Comparison of ENCODE assay signal across 9 mouse cellular contexts in the genomic region with DNA sequence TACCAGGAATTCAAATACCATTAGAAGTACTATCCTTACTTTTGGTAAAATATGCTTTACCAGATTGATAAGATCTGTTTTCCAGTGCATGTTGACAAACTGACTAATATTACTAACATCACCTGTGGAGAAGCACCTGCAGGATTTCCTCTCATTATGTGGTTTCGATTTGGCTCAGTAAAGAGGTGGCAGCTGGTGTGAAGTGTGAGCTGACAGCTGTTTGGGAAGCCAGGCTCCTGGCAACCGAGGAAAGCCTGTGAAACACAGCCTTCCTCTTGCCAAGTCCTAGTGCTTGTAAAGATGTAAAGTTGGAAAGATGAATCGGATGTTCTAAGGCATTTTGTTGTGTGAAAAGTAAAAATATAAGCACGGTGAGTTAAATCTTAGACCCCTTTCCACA. TPM values are rescaled to one million over a fixed set of nuclear protein-coding genes. Genes with fewer than 3 reads are reported as not detected.
DNase-seq lines count a peak whose midpoint lies in the region; ATAC-seq lines count a peak whose summit lies in the region.
"Had no signal": no experiment of that assay in that cellular context is flagged by ENCODE, and none has a peak within 500 bp of the region (broad histone marks: within the 10 kb centered on the region; RNA-seq: fewer than 3 reads in every experiment).

No protein-coding gene starts in this region.

- no peak for ATAC-seq in frontal cortex, adult (ENCODE audit: low TSS enrichment)

- DNase-seq in frontal cortex, adult 2 months (ENCODE audit: extremely low spot score in 1 of 2, low spot score in 1 of 2) = peak; percentile 20 to 65
- peak; percentile 19 for DNase-seq in cerebellum, adult 9-10 months
- DNase-seq in layer of hippocampus, postnatal 10 days (ENCODE audit: low spot score in 2 of 2) = peak; percentile 36 to 42
- peak; percentile 10 to 38 for DNase-seq in right cerebral cortex, postnatal 36 days (ENCODE audit: low spot score in 2 of 2)
- DNase-seq in ovary, adult 18-20 months (ENCODE audit: low spot score) = no peak
- no peak for DNase-seq in natural killer cell, adult 2 months (ENCODE audit: low spot score in 2 of 2)
- no peak for DNase-seq in kidney, postnatal 25 days
- DNase-seq: kidney, adult 8-10 months had no signal

RNA-seq across cellular contexts. Expression of gene Efcab5, which starts 7.9 kb away (rescaled TPM):
- 4.0 and 4.1 TPM in 2 replicates for polyA plus RNA-seq in frontal cortex, adult 2 months (2012; rRNA removed)
- 1 to 10 TPM; 2.3 to 2.4 TPM for total RNA-seq in layer of hippocampus, postnatal 10 days (2021)

RNA-seq across cellular contexts. Expression of gene Ssh2, which starts 35.2 kb away (rescaled TPM):
- 14.6 and 15.6 TPM in 2 replicates for polyA plus RNA-seq in frontal cortex, adult 2 months (2012; rRNA removed)
- 10 to 100 TPM; 44.9 to 46.5 TPM for total RNA-seq in layer of hippocampus, postnatal 10 days (2021)

Comparison
In these comparisons a context has a peak if more than half of its experiments do, and no peak if none do; other contexts are left out.
1. DNase-seq: peak in frontal cortex, adult 2 months (2 of 2), cerebellum, adult 9-10 months (single experiment), layer of hippocampus, postnatal 10 days (2 of 2) and right cerebral cortex, postnatal 36 days (2 of 2); none in ovary, adult 18-20 months (single experiment), natural killer cell, adult 2 months (0 of 2) and kidney, postnatal 25 days (0 of 2).